Mouse (Mus musculus) layer of hippocampus, adult 18-20 months (tissue): Measurements from ENCODE around the gene Dph1. TPM values are rescaled to one million over a fixed set of nuclear protein-coding genes. Genes with fewer than 3 reads are reported as not detected.
"Not testable (repeated sequence)": the region's sequence is repeated elsewhere in the genome, so short reads cannot be mapped to it uniquely, and the experiment has no call there.

Experiments
- DNase-seq, 2 experiments: peaks; one replicate each; pipeline ENCODE4 v3.0.0; 2022; ENCODE audit warnings: low spot score in 2 of 2
- total RNA-seq, 2 experiments: library from RNA; stranded (reverse); gene quantifications; 2 replicates each; pipeline ENCODE4 v1.2.3; 2021

Dph1 gene
- total RNA-seq, 2 experiments from 2014 or later: 33.2 to 33.9 TPM

GRCm38 (mm10) chr11:75174574-75174973 lies 16.5 kb downstream of the Dph1 start:
- not testable (repeated sequence) for DNase-seq

GRCm38 (mm10) chr11:75173799-75174165 lies 17.3 kb downstream of the Dph1 start:
- DNase-seq: no peak

- DNase-seq: peak; percentile 95 to 97
Measured at GRCm38 (mm10) chr11:75173095-75173798, 17.8 kb downstream of the Dph1 start.

DNA sequence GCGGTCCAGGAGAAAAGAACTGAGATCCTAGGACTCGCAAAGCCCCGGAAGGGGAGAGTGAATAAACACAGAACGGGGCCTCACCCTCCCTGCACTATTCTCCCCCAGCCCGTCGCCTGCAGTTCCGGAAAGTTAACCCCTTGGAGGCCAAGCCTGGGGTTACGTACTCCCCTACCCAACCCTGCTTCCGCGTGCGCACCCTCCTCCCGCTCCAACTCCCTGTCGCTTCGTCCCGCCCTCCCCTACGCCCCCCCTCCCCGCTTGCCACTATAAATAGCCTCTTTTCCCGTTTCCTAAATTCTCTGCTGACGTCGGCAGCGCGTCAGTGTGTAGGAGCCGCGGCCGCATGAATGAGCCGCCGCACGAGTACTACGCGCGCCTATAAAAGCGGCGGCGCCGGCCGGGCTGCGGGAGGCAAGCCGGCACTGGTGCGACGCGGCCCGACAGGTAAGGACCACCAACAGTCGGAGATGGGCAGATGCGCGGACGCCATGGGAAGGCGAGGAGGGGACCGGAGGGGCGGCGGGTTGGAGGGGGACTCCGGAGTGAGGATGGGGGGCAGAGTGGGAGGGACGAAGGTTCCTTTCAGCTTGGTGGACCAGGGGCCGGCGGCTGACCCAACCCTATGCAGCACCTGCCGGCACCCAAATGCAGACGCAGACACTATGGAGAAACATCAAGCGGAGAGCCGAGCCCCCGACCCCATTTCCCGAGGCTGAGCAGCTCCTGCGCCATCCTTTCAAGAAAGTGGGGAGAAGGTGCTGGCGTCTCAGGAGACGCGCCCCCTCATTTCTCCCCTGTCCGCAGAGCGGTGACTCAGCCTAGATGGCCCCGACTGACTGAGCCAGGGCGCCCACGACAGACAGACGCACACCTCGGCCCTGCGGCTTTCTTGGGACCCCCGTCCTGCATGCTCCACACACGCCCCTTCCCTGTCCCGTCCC lies 18.6 kb downstream of the Dph1 start:
- DNase-seq: peak in 1 of 2 experiments; percentile 67

DNA sequence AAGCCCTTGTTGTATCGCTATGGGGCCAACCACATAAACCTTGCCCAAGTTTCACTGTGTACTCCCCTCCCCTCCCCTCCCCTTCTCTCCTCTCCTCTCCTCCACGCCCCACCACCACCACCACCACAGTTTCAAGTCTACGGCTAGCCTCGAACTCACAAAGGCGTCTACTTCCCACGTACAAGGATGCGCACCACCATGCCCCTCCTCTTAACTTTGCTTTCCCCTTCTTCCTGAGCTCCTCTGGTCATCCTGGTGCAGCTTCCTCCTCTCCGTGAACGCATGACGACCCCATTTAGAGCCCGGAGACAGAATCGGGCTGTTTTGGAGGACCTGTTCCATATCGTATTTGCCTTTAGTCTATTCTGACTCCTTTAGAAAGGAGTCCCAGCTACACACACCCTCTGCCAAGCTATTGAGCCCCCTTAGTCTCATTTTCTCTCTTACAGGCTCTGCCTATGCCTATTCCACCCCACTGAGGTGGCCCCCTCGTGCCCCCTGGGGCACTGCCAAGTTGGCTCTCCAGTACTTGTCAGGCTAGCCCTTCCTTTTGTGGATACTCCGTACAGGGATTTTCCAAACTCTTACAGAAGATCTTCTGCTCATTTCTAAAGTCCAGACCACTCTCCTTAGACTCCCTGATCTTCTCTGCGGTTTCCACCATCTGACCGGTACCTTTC lies 19.7 kb downstream of the Dph1 start:
- DNase-seq: no peak

DNA sequence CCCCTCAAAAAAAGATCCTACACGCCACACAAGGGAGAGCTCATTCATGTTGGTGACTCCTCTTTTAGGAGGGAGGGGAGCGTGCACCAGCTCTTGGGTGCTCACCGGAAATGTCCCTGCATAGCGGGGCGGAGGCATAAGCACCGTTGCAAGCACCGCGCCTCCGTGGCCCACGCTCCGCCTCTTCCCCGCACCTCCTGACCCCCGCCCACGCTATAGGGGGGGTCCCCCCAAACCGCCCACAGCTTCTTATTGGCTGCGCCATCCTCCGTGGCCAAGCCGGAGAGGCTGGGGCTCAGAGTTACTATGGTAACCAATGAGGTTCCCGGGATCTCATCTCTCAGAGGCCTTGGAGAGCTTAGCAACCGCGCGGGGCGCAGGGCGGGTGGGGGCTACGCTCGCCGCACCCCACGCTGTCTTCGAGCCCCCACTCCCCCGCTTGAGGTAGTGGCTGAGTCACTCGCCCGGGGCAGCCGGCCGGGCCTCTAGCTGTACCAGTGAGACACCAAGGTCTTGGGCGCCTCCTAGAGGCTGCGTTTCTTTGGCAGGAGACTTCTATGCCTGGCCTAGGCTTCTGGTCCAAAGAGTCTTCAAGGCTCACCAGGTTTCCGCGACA lies 20.8 kb downstream of the Dph1 start:
- peak; percentile 86 to 96 for DNase-seq

DNA sequence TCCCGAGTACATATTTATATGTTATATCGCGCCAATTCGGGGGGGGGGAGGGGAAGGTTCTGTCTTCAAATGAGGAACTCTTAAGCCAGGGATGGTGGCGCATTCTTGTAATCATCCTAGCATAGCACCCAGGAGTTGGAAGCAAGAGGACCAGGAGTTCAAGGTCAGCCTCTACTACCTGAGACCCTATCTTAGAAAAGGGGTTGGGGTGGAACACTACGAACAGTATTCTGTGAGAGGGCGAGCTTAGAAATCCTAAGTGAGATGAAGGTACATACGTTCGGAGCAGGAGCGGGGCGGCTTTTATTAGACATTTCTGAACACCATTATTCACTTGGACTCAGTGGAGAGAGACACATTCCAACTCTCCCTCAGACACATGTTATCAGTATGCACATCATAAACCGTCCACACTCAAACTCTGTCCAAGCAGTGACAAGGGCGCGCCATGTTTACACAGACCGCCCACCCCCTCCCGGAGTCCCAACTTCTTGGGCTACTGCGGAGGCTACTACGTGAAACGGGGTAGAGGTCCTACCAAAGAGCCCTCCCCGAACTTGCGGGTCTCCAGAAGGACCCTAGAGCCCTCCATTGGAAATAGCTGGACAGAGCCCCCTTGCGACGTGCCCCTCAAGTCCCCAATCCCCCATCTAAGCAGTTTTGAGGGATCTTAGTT lies 21.5 kb downstream of the Dph1 start, which contains the start of gene Hic1:
Gene Hic1, minus strand, starts transcription at position 115 of the 676 bp plus-strand sequence.
- no peak for DNase-seq

DNA sequence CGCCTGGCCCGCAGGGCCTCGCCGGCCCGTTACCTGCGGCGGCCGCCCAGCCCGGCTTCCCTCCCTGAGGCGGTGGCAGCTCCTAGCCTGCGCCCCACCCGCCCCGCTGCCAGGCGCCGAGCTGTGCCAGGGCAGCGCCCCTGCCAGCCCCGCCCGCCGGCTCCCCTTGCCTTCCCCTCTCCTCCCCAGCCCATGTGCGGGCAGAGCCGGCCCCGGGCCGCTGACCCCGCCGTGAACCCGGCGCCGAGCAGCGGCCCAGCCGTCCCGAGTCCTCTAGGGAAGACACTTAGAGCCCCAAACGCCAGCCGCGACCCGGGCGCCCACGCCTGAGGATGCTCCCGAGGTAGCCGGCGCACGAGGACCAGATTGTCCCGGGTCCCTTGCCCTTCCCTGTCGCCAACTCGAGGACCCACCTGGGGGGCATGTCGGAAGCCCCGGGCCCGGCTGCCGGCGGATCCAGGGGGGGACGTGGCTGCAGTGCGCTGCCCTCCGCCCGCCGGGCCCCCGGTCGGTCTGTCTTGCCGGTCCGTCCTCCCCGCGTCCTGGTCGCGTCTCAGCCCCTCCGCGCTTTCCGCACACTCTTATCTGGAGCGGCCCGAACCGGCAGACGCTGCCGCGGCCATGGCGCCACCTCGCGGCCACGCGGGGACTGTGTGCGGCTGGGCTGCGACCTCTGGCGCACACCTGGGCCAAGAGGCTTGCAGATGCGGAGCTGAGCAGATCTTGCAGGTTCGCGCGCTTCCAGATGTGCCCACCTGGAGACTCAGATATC lies 22.3 kb downstream of the Dph1 start:
- peak; percentile 68 to 77 for DNase-seq

DNA sequence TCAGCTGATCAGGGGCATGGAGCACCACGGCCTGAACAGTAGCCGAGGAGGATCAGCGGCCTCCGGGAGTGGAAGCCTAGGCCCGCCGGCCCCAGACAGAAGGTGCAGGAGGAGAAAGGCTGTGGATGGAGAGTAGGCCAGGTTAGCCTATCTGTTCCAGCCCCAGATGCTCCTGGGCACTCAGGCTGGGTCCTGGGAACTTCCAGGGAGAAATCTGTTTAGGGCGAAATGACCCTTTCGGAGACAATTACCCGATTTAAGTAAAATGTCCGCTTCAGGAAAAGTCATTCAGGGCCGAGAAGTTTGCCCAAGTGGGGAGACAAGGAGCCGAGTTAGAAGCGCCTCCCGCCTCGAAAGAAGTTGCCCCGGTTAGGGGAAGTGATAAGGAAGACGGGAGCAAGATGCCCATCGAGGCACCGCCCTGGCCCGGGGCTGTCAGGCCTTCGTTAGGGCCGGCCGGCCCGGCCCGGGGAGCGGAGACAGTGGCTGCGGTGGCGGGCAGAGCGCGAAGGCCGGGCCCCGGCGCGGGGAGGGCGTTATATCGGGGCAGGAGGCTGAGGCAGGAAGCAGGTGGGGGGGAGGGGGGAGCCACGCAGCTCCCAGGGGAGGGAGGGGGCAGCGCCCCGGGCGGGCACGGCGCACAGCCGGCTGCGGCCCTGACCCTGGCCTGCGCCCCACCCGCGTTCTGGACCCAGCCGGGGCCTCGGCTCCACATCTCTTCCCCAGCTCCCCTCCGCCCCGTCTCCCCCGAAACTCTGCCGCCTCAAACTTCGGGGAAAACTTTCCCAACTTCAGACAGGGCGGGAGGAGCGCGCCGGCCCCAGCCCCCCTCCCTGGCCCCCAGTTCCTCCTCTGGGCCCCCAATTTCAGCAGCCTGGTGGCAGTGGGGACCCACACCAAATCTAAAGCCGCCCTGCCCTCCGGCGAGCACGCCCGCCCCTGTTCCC lies 23.1 kb downstream of the Dph1 start:
- no peak for DNase-seq

DNA sequence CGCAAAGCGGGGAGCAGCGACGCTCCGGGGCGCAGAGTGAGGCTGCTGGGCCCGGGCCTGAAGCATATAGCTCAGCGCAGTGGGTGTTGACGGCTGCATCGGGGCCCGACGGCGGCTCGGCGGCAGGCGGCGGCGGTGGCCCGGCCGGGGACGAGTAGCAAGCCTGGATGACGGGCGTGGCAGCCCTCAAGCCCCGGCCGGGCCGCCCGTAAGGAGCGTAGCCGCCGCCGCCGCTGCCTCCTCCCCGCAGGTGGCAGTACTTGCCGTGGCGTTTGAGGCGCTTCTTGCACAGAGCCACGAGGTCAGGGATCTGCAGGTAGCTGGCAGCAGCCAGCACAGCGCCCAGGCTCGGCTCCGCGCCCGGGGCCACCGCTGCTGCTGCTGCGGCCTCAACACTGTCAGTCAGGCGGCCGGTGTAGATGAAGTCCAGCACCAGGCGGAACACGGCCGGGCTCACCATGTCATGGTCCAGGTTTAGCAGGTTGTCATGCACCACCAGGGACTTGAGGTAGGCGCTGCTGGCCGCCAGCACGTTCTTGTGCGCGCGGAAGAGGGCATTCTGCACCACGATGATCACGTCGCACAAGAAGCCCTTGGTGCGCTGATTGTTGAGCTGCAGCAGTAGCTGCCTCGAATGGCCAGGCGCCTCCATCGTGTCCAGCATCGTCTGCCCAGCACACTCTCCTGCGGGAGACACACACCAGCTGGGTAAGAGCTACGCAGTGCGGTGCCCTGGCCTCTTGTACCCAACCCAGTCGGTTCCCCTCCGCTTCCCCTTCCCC lies 24.0 kb downstream of the Dph1 start:
- no peak for DNase-seq

DNA sequence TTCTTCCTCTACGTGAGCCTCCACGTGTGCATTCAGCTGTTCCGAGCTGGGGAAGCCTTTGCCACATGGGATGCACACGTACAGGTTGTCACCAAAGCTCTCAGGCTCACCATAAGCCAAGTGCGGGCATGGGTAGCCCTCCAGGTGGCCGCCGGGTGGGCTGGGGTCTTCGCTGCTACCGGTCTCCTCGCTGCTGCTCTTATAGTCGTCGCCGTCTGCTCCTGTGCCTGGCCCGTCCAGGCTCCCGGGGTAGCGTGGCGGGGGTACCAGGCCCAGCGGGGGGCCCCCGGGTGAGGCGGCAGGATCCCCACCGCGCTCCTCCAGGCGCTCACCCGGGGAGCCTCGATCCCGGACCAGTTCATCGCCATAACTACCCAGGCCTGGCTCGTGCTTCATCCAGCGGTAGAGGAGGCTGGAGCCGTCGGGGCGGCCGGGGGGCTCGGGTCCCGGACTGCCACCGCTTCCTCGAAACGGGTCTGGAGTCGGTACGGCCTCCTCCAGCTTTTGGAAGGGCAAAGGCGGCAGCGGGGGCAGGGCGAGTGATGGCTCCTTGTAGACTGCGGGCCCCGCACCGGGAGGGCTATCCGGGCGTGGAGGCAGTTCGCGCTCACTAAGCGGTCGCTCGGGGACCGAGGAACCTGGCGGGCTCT lies 24.7 kb downstream of the Dph1 start:
- no peak for DNase-seq

DNA sequence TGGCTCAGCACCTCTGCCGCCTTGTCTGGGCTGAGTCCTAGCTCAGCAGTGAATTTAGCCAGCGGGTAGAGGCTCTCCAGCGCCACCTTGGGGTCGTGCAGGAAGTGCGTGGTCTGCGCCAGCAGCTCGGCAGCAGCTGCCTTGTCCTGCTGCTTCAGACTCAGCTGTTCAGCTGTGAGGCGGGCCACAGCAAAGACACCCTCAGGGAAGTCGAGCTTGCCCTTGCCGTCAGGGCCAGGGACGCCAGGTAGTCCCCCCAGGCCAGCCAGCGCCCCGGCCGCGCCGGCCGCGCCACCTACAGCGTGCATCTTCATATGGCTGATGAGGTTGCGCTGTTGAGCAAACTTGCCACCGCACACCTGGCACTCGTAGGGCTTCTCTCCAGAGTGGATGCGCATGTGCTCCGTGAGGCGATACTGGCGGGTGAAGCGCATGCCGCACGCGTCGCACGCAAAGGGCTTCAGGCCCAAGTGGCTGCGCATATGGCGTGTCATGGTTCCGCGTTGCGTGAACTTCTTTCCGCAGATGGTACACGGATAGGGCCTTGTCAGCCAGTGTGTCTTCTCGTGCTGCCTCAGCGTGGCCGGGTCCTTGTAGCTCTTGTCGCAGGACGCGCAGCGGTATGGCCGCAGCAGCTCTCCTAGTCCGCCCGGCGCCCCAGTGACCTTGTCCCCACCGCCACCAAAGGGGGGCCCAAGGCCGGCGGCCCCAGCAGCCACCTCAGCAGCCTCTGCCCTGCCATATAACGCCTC lies 25.4 kb downstream of the Dph1 start:
- DNase-seq: peak; percentile 74 to 86

- no peak for DNase-seq
Measured at GRCm38 (mm10) chr11:75164750-75165149, 26.3 kb downstream of the Dph1 start.

GRCm38 (mm10) chr11:75164051-75164450 lies 27.0 kb downstream of the Dph1 start:
- DNase-seq: no peak

GRCm38 (mm10) chr11:75163379-75163778 lies 27.7 kb downstream of the Dph1 start:
- no peak for DNase-seq

- DNase-seq: no peak
Measured at GRCm38 (mm10) chr11:75162591-75163080, 28.4 kb downstream of the Dph1 start.
